Mouse (Mus musculus): ENCODE results near the gene 1700034J05Rik.

The 1700034J05Rik gene

GRCm38 (mm10) chr6:146926415-146926980 is 27.7 kb downstream of the 1700034J05Rik start:
- no peak for DNase-seq (ENCODE audit: low spot score)

- no peak for DNase-seq (ENCODE audit: low spot score)
These were observed 35.9 kb downstream of the 1700034J05Rik start for GRCm38 (mm10) chr6:146918341-146918740.

GRCm38 (mm10) chr6:146917396-146917795 is 36.8 kb downstream of the 1700034J05Rik start:
- no peak for DNase-seq (ENCODE audit: low spot score)

GRCm38 (mm10) chr6:146915808-146916207 is 38.4 kb downstream of the 1700034J05Rik start:
- no peak for DNase-seq (ENCODE audit: low spot score)

GRCm38 (mm10) chr6:146913489-146914198 is 40.6 kb downstream of the 1700034J05Rik start:
- no peak for DNase-seq (ENCODE audit: low spot score)

GRCm38 (mm10) chr6:146912835-146913488 is 41.3 kb downstream of the 1700034J05Rik start:
- DNase-seq (ENCODE audit: low spot score), result no peak

- no peak for DNase-seq (ENCODE audit: low spot score)
These were observed 43.4 kb downstream of the 1700034J05Rik start for GRCm38 (mm10) chr6:146910801-146911200.

- DNase-seq (ENCODE audit: low spot score), result no peak
These were observed 44.3 kb downstream of the 1700034J05Rik start for GRCm38 (mm10) chr6:146909725-146910489.

- no peak for DNase-seq (ENCODE audit: low spot score)
These were observed 45.4 kb downstream of the 1700034J05Rik start for GRCm38 (mm10) chr6:146908801-146909200.

- DNase-seq (ENCODE audit: low spot score), result no peak
These were observed 46.4 kb downstream of the 1700034J05Rik start for GRCm38 (mm10) chr6:146907795-146908190.

GRCm38 (mm10) chr6:146907061-146907794 is 47.0 kb downstream of the 1700034J05Rik start:
- no peak for DNase-seq (ENCODE audit: low spot score)

- no peak for DNase-seq (ENCODE audit: low spot score)
These were observed 48.0 kb downstream of the 1700034J05Rik start for GRCm38 (mm10) chr6:146906000-146906786.

GRCm38 (mm10) chr6:146904707-146905106 is 49.5 kb downstream of the 1700034J05Rik start:
- DNase-seq (ENCODE audit: low spot score), result no peak

GRCm38 (mm10) chr6:146903632-146904031 is 50.6 kb downstream of the 1700034J05Rik start:
- DNase-seq (ENCODE audit: low spot score), result no peak

GRCm38 (mm10) chr6:146901929-146902328 is 52.3 kb downstream of the 1700034J05Rik start:
- DNase-seq (ENCODE audit: low spot score), result no peak

Data from layer of hippocampus, adult 9-10 months (tissue).